Mouse (Mus musculus) adrenal gland, adult 2 months (tissue): Measurements from ENCODE around the gene Mfrp. TPM values are rescaled to one million over a fixed set of nuclear protein-coding genes. Genes with fewer than 3 reads are reported as not detected.

Source experiments
- DNase-seq: peaks from one replicate; pipeline ENCODE4 v3.0.0; 2021
- polyA plus RNA-seq: library from polyadenylated mRNA; depleted of rRNA; stranded (reverse); fragments of >200 nt; gene quantifications from 2 replicates; pipeline ENCODE4 v1.2.3, GENCODE M21; 2012
- total RNA-seq, 2 experiments: library from RNA; stranded (reverse); gene quantifications; 2 replicates each; pipeline ENCODE4 v1.2.3; 2021

Mfrp gene
- total and polyA plus RNA-seq, 3 experiments, result 0.10 to 0.40 TPM; not detected in 1

DNA sequence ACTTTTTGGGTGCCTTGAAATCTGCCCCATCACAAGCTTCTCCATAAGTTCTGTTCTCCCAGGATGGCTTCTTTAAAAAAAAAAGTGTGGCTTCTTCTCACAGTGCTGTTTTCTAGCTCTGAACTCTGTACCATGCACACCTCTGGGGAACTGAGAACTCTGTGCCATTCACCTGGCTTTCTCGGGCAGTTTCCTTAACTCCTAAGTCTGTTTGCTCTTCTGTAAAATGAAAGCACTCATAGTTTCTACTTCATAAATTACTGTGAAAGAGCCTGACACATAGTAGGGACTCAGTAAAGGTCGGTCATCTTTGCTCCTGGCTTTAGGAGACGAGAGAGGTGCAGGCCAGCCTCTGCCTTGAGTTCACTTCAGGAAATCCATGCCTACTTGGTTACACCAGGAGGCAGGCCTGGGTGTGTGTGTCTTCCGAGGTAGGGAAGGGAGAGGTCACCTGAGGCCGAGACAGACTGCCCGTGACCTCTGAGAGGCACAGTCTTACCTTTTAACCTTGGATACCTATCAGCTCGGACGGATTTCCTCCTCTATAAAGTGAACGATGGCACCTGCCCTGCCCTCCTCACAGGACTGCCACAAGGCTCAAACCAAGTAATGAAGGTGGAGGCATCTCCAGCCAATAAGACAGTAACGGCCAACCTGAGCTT is 23.3 kb upstream of the Mfrp start:
- no peak for DNase-seq

DNA sequence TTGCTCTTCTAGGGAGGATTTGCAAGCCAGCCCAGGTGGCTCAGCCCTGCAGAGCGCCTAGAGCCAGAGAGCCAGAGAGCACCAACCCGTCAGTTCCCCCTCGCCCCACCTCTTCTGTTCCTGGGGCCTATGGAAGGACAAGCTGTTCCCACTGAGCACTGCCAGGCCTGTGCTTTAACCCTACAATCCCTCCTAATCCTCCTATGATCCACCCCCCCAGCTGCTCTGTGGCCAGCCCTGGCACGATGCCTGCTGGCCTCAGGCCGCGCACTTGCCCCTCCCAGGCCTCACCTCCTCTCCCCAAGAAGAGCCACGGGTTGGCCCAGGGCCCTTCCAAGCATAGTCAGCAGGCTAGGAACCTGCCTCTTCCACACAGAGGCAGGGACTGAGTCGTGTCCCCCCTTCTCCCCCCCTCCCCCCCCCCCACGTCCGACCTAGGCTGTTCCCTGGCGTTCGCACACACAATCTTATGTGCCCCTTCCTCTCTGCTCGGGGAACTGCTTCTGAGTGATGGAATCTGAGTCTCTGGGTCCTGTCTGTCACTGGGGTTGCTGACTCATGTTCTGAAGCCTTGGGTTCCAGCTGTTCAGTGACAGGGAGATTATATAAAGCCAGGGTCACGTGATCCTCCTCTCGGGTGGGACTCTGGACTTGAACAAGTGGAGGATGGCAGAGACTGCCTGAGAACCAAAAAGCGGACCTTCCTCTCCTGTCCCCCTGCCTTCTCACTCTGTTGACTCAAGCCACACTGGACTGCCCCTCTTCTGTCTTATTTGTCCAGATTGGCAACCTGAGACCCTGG is 22.4 kb upstream of the Mfrp start:
- DNase-seq, result peak; percentile 91

DNA sequence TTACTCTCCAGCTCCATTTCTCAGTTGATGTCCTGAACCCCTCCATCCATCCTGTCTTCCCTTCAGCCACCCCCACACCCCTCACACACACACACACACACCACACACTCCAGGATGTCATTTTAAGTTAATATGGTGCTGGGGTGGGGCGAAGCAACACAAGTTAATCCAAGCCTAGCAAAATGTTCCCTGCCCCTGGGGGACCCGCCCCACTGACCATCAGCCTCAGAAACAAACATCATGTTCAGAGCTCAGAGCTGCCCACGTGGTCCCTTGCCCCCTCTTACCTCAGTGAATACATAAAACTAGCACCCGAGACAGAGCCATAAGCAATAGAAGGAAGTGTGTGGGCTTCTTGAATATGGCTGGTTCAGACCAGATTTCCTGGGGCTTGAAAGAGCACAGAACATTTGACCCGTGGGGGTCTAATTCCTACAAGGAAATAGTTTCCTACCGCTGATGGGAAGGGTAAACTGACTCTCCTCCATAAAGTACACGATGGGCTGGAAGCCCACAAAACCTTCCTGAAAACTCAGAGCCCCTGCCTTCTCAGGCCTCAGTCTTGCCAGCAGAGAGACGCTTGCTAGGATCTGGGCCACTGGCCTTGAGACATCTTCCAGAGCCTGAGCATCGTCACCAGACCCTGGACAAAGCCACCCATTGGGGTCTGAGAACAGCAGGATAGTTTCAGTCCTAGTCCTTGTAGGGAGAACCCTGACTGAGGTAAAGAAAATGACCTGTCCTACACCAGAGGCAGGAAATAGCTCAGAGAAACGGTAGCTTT is 21.3 kb upstream of the Mfrp start:
- DNase-seq, result no peak

DNA sequence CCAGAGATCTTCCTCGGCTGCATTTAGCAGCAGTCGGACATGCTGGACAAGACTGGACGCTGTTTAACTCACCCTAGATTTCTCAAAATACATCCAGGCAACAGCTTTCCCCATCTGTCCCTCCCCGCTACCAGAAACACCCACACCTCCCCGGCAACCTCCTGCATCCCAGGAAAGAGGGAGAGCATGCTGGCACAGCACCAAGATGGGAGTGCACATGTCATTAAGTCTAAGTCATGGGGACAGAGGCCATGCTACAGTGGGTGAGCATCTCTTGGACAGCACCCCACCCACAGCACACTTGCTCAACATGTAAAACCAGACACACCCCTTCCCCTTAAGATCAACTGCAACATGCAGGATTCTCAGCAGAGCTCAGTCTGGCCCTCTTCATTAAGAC is 20.6 kb upstream of the Mfrp start:
- no peak for DNase-seq

DNA sequence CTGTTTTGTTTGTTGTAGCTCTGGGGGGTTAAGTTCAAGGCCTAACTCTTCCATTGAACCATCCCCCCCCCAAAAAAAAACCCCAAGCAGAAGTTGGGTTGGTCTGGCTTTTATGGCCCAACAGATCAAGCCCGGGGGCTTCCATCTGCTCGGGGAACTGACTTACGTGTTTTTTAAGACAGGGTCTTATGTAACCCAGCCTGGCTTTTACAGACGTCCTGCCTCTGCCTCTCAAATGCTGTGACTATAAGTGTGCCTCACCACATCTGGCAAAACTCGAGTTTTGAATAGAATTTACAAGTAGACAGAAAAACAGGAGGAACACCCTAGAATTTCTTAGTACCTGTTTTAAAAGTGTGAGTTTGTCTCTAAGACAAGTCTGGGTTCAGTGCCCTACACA is 19.9 kb upstream of the Mfrp start:
- DNase-seq, result no peak

DNA sequence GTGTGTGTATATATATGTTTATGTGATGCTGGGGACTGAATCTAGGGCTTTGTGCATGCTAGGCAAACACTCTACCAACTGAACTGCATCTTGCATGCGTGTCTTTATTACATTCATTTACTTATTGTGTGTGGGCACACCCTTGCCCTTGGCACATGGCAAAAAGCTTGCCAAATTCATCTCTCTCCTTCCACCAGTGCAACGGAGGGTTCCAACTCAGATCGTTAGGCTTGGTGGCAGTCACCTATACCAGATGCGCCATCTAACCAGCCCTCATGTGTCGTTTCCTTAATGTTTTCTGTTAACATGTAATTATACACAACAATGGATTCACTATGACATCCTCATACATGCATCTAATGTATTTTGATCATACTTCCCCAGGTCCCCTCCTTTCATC is 19.3 kb upstream of the Mfrp start:
- no peak for DNase-seq

DNA sequence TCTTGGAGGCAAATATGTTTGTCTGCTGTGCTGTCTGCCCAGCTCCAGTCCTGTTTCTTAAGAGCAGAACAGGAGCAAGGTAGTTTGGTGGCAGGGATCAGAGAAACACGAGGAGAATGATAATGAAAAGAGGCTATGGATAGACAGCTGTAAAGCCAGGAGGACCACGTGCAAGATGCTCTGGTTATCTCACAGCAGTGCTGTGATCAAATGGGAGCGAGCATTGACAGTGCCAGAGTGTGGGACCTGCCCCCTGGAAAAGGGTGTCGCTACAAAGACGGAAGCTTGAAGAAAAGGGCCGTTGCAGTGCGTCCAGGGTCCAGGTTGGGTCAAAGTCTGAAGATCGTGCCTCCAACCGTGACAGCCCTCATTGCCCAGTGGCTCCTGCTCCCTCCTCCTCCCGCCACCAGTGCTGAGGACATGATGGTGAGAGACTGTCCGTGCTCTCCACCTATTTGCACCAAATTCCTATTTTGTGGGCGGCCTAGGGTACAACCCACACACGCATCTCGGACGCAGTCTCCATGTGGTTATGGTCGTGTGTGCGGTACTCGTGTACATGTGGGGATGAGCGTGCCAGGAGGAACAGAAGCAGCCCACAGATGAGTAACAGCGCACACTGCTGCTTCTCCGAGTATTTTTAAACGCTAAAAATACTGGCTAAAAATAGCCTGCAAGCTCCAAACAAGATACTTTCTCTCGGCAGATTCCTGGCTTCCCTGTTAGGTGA is 18.0 kb upstream of the Mfrp start:
- no peak for DNase-seq

DNA sequence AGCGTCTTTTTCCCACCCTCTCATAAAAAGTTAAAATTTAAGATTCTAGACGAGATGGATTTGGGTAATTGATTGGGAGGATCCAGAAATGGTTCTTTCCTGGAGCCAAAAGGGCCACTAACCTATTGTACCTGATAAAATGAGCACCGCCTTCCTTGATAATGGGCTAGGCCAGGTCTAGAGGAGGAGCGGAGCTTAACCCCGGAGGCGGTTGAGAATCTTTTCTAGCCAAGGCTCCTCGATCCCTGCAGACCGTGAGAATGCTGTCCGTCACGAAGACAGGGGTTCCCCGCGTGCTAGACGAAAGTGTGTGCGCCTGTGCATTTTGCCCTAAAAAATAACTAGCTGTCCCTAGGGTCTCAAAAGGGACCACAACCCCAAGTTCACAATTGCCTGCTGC is 17.3 kb upstream of the Mfrp start:
- DNase-seq, result no peak

DNA sequence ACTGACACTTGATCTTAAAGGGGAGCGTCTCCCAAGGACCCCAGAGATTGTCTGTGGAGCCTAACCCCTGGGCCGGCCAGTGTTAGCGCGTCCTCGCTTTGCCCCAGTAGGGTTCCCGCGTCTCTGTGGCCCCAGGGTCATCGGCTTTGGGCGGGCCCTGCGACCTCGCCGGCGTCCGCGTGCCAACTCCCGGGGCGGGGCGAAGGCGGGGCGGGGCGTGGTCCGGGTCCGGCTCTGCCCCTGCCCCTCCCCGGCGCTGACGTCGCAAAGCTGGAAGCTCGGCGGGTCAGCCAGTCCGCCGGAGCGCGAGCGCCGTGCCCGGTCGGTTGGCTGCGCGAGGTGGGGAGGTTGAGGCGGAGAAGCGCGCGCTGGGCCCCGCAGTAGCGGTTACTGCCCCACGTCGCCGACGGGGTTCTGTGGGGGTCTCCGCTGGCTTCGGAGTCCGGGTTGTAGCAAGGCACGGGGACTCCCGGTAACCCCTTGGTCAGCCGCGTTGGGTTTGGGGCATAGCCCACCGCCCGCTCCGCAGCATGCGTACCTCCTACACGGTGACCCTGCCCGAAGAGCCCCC is 16.8 kb upstream of the Mfrp start:
- peak; percentile 99 for DNase-seq

DNA sequence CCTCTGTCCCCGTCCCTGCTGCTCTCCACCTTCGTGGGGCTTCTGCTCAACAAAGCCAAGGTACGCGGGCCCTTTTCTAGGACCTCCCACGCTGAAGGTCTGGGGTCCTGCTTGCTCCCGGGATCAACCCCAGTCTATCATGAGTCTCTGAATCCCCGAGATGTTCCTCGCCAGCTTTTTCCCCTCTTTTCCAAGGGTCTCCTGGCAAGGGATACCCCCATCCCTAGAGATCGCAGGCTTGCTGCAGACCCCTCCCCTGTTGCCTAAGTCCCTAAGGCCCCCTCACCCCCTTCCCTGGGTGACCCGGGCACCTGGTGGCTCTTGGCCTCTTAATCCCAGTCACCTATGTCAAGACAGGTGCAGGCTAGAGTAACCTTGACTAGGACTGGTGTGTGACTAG is 16.3 kb upstream of the Mfrp start:
- no peak for DNase-seq

DNA sequence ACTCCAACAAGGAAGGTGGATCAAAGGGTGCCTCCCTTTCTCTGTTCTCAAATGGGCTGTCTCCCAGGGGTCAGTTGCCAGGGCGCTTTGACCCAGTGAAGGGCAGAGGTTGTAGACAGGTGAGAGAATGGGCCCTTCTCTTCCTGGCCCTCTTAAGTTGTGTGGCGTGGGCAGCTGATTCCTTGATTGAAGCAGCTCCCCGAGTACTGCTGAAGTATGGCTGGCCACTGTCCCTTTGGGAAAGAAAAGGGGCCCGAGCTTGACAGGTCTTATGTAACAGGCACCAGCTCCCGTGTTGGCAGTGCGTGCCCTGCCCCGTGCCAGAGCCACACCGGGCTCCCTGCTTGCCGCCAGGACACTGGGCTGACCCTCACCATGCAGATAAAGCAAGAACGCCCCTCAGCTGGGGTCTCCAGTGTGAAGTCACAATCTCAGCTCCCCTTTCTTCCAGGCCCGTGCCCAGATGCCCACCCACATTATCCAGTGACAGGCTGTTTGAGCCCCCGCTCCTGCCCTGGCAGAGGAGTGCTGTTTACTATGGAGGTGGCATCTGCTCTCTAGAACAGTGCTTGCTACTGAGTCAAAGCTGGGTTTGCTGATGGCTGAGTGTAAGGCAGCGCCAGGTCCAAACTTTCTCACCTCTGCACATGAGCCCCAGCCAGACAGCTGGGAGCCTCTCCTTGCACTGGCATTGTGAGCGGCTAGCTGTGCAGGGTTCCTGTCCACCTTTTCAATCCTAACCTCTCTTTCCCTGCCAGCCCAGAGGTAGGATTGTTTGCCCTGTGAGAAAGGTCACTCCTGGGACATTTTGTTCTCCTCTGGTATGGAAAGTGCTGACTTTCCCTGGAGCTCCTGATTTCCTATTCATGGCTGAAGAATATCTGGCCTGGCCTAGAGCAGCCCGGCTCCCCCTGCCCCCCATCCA is 15.5 kb upstream of the Mfrp start:
- peak; percentile 74 for DNase-seq

DNA sequence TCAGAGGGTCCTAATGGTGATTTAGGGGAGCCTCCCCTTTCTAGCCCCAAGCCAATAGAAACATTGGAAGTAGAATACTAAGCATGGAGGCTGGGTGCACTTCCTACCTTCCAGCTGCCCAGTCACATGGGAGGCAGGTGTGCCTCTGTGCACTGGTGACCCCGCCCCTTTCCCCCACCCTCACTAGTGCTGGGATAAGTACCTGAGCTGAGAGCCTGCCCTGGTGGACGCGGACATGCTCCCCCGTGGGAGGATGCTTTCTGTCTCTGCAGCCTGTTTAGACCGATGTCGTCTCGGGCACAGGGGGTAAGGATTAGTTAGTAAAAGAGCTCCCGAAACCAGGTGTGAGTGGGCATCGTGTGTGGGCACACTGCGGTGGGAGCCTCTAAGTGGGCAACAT is 14.6 kb upstream of the Mfrp start:
- DNase-seq, result no peak

DNA sequence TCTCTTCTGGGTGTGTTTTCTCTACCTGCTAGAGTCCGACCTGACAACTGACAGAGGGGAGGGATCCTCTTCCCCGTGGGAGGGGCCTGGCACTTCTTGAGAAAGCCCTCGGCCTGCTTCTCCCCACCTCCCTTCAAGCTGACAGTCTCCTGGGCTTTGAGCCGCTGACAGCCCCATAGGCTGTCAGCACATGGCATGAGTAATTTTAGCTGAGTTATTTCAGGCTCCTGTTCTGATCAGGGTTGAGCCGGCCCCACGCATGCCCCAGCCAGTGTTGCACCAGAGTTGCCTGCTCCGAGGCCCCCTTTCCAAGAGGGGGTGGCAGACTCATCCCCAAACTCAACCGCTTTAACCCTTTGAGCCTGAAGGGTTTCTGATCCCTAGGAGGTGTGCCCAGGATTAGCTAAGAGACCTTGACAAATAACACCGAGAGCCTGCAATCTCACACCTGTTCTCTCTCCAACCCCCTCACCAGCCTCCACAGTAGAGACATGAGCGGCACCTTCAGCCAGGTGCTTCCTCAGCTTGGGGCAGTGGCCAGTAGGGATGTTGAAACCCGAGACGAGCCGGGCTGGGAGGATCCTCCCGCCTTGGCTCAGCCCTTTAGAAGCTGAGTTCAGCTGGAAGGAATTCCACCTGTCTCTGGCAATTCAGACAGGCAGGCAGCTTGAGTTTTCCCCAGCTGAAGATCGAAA is 13.6 kb upstream of the Mfrp start:
- no peak for DNase-seq

DNA sequence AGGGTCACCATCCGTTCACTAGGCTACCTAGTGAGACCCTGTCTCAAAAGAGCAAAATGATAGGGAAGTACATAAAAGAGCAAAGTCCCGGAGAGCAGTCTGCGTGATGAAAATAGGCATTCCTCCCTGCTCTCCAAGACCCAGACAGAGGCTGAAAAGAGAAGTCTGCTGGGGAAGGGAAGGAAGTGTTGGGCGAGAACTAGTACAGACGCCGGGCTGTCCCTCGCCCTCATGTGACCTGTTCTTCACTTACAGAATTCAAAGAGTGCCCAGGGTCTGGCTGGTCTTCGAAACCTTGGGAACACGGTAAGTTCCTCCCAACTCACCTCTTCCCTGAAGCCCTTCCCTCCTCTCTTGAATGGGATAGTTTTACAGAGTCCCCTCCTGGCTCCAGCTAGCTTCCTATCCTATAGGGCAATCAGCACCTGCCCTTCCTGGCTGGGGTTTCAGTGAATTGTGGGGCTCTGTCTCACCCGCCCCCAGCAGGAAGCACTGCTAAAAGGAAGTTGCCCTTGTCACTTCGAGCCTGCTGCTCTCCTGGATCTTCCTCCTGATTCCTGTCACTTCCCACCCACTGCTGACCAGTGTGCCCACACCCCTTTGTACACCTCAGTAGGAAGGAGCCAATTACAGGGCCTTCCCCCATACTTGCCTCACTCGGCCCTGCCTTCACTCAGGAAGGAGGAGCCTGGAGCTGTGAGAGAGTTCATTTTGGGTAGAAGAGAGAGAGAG is 12.5 kb upstream of the Mfrp start:
- DNase-seq, result no peak

DNA sequence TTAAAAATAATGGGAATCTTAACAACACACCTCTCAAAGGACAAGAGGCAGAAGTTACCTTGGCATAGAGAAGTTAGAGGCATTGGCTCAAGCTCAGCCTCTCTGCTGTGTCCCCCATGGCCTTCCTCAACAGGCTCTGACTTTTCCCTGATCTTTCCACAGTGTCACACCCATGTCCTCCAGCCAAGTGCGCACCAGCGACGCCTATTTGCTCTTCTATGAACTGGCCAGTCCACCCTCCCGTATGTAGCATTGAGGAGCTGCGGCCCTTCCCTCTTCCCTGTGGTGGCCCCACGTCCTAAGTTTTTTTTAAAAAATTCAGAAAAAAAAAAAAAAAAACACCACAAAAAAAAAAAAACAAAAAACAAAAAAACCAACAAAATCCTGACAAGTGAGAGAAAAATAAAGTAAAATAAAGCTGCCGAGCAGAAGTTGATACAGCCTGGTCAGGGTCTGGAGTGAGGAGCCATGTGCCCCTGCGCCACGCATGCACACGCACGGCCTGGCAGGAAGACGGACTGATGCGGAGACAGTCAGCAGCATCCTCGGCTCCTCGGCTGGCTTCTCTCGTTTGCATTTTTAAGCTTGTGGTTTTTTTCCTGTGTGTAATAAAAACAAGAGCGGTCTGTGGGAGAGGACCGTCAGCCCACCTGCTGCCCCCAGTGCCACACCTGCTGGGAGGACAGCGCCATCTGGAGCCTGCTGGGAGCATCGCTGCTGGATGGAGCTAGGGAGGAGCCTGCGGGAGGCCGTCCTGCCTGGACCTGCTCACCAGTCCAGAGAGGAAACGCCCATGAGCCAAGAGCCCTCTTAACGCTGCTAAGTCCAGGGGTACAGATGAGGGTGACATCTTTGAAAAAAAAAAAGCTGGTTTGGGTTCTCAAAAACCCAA is 7.7 kb upstream of the Mfrp start:
- peak; percentile 74 for DNase-seq

DNA sequence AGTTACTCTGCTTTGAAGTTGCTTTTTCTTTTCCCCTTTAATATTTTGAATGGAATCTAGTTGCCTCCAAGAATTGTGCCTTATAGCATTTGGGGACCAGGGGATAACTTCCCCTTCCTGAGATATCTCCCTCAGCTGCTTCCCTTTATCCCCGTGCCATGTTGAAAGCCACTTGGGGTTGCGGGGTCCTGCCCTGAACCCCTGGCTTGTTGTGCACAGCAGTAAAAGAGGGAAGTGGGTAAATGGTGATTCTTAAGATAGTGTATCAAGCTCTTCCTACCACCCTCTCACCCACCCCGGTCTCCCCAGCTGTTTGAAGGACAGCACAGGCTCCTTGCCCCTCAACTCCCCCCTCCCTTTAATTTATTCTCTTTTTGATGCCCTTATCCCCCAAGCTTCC is 6.8 kb upstream of the Mfrp start:
- no peak for DNase-seq

DNA sequence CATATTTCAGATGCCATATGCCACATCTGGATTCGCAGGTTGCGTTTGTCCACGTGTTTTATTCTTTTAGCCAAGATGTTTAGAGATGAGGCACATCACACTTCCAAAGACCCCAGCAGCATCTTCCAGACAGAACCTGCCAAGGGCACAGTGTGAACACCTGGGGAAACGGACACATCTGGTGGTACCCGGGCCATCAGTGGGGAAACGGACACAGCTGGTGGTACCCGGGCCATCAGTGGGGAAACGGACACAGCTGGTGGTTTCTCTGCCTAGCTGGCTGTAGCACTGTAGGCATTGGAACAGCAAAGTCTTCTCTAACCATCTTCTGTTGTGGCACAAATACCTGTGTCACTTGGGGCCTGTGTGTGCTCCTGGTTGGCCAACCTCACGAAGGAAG is 5.7 kb upstream of the Mfrp start:
- DNase-seq, result no peak

DNA sequence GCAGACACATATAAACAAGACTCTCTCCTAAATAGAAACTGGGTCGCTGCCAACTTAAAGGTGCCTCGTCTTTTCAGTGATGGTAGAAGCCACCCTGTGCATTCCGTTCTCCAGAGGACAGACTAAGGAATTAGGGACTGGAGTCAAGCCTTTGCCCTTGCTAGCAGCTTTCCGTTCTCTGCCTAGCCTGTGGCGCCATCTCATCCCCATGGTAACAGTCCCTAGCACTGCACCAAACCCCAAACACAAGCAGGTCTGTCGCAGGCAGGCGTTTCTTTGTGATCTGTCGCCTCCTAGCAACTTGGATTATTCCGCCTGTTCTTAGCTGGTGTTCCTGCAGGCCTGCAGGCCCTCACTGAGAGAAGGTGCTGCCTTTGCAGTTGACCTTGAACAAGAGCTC is 5.0 kb upstream of the Mfrp start:
- peak; percentile 65 for DNase-seq
